Mouse (Mus musculus): ENCODE results near the gene Wfdc5. TPM values are rescaled to one million over a fixed set of nuclear protein-coding genes. Genes with fewer than 3 reads are reported as not detected.

Gene Wfdc5
- not detected in 2 replicates for polyA plus RNA-seq (2012; rRNA removed; ENCODE audit: low replicate concordance)

DNA sequence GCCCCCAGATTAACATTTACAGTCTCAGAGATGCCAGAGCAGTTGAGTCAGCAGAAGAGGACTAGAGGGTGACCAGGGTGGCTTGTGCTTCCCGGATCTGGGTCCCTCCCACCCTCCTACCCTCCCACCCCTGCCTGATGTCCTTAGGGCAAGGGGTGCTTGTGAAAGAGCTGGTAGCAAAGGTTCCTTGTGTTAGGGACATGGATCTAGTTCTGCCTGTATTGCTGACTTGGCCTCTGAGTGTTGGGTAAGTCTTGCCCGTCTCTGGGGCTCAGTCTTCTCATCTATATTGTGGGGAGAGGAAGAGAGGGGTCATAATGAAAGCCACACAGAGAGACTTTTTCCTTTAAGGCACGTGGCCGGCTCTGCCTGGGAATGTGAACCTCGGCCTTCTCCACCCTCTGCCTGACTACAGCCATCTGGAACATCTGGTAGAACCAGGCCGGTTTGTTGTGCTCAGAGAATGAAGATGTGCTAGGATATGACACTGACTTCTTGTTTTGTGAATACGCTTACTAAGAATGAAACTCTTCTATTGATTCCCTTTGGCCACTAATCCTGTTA, at the start of gene Wfdc5:
Gene Wfdc5 (minus strand): TSS at position 51 of the 564 bp plus-strand sequence.

GRCm38 (mm10) chr2:164221522-164221921, 39.0 kb upstream of the Wfdc5 start, which contains the start of gene Wfdc15b:
Gene Wfdc15b (minus strand): TSS chr2:164221660.

DNA sequence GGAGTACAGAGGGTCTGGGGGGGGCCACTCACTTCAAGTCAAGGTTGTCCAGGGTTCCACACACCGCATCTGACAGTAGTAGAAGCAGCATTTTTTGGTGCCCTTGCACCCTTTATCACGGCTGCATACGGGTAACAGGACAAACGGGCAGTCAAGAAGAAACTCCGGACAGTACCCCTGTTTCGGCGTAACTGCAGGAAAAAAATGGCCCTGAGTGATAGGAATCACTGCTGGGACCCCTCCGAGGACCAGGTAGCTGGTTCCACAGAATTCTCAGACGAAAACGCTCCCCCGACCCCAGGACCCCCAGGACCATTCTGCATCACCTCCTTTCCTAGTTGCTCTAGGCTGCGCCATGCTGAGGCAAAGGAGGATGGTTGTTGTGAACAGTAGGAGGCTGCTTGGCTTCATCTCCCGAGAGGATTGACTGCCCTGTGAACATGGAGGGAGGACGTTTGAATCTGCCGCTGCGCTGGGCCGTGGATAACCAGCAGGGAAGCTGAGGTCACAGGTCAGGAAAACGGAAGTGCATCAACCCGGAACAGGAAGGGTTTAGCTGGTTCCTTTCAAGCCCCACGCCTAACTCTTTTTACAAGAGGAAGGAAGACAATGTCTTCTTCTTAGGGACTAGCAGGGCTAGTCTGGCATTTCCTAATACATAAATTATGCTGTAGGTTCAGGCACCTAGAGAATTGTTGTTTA, 17.2 kb upstream of the Wfdc5 start, which contains the start of gene Wfdc15a:
Gene Wfdc15a (minus strand): TSS at position 505 of the 702 bp plus-strand sequence.

DNA sequence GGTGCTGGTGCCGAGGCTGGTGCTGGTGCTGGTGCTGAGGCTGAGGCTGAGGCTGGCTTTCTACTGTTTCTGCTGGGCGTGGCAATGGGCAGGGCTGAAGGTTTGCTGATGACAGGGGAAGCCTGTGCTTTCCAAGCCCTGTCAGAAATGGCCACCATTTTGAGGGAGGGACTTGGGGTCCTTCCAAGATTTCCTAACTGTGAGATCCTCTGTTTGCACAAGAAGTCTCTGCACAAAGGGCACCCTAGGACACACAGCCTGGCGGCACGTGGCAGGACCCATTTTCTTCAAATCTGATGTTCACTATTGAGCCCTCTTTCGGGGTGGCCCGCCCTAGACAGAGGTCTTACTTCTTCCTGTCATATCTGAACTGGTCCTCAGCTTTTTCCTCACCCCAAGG, 8.0 kb upstream of the Wfdc5 start, which contains the start of gene Wfdc12:
Gene Wfdc12 (minus strand): TSS at position 33 of the 400 bp plus-strand sequence.

GRCm38 (mm10) chr2:164170902-164171301, 11.6 kb downstream of the Wfdc5 start, which contains the start of gene Kcns1:
Gene Kcns1 (minus strand): TSS chr2:164171113.

Other genes starting within 250 kb of the Wfdc5 start
- gene Ywhab, start 187.8 kb downstream of the Wfdc5 start, polyA plus RNA-seq (2012; rRNA removed; ENCODE audit: low replicate concordance): 26.3 and 27.4 TPM in 2 replicates
- 0.11 and 0.55 TPM in 2 replicates for gene Pabpc1l, start 157.3 kb downstream of the Wfdc5 start, polyA plus RNA-seq (2012; rRNA removed; ENCODE audit: low replicate concordance)
- 4.9 and 5.9 TPM in 2 replicates for gene Stk4, start 112.4 kb downstream of the Wfdc5 start, polyA plus RNA-seq (2012; rRNA removed; ENCODE audit: low replicate concordance)
- gene Tomm34, start 111.6 kb downstream of the Wfdc5 start, polyA plus RNA-seq (2012; rRNA removed; ENCODE audit: low replicate concordance): 34.6 and 34.9 TPM in 2 replicates
- 0.11 TPM in 1 of 2 replicates, not detected in the other for gene Kcns1, start 11.6 kb downstream of the Wfdc5 start, polyA plus RNA-seq (2012; rRNA removed; ENCODE audit: low replicate concordance)
- gene Wfdc12, start 7.9 kb upstream of the Wfdc5 start, polyA plus RNA-seq (2012; rRNA removed; ENCODE audit: low replicate concordance): not detected in 2 replicates
- gene Wfdc15a, start 17.4 kb upstream of the Wfdc5 start, polyA plus RNA-seq (2012; rRNA removed; ENCODE audit: low replicate concordance): not detected in 2 replicates
- gene Wfdc15b, start 38.9 kb upstream of the Wfdc5 start, polyA plus RNA-seq (2012; rRNA removed; ENCODE audit: low replicate concordance): 0.31 and 2.6 TPM in 2 replicates
- gene Svs2, start 55.7 kb upstream of the Wfdc5 start, polyA plus RNA-seq (2012; rRNA removed; ENCODE audit: low replicate concordance): not detected in 2 replicates
- gene Svs3b, start 73.9 kb upstream of the Wfdc5 start, polyA plus RNA-seq (2012; rRNA removed; ENCODE audit: low replicate concordance): not detected in 2 replicates
- not detected in 2 replicates for gene Svs4, start 95.7 kb upstream of the Wfdc5 start, polyA plus RNA-seq (2012; rRNA removed; ENCODE audit: low replicate concordance)
- not detected in 2 replicates for gene Svs3a, start 106.5 kb upstream of the Wfdc5 start, polyA plus RNA-seq (2012; rRNA removed; ENCODE audit: low replicate concordance)
- gene Svs6, start 134.0 kb upstream of the Wfdc5 start, polyA plus RNA-seq (2012; rRNA removed; ENCODE audit: low replicate concordance): not detected in 2 replicates
- not detected in 2 replicates for gene Svs5, start 150.0 kb upstream of the Wfdc5 start, polyA plus RNA-seq (2012; rRNA removed; ENCODE audit: low replicate concordance)
- 9.0 and 13.9 TPM in 2 replicates for gene Slpi, start 206.4 kb upstream of the Wfdc5 start, polyA plus RNA-seq (2012; rRNA removed; ENCODE audit: low replicate concordance)
- gene Rbpjl, start 220.4 kb upstream of the Wfdc5 start, polyA plus RNA-seq (2012; rRNA removed; ENCODE audit: low replicate concordance): 0.17 and 70.7 TPM in 2 replicates
- gene Matn4, start 222.4 kb upstream of the Wfdc5 start, polyA plus RNA-seq (2012; rRNA removed; ENCODE audit: low replicate concordance): 0.81 and 1.6 TPM in 2 replicates

All from duodenum, adult 2 months (tissue).